Mouse (Mus musculus) intestine, postnatal 0 days (tissue): ENCODE measurements around the gene Leng9. TPM values are rescaled to one million over a fixed set of nuclear protein-coding genes. Genes with fewer than 3 reads are reported as not detected.

Experiments used
- ATAC-seq: fragments of 200-750 bp; cut with Nextera tagmentation; 2 replicates; pipeline ENCODE4 v1.8.0; 2017; ENCODE audit warnings: mild to moderate bottlenecking, moderate TSS enrichment, moderate library complexity
- H3K27ac ChIP-seq: fragments of 300-500 bp; sonication (generic); 2 replicates; pipeline ENCODE4 v1.5.1; 2014; ENCODE audit warnings: mild to moderate bottlenecking, low read depth, low read length, moderate library complexity
- H3K27me3 ChIP-seq: fragments of 300-500 bp; sonication (generic); replicated peaks from 2 replicates; pipeline ENCODE4 v1.6.1; 2014; ENCODE audit warnings: low read length, mixed read lengths; ENCODE audit not compliant: control insufficient read depth, insufficient read depth
- H3K36me3 ChIP-seq: fragments of 300-500 bp; sonication (generic); 2 replicates; pipeline ENCODE4 v1.6.1; 2014; ENCODE audit warnings: mild to moderate bottlenecking, moderate library complexity; ENCODE audit not compliant: control insufficient read depth, insufficient read depth
- H3K4me1 ChIP-seq: fragments of 300-500 bp; sonication (generic); replicated peaks from 2 replicates; pipeline ENCODE4 v1.6.1; 2014; ENCODE audit warnings: antibody characterized with exemption, low read length, mixed read lengths; ENCODE audit not compliant: control insufficient read depth, insufficient read depth
- H3K4me2 ChIP-seq: fragments of 300-500 bp; sonication (generic); replicated peaks from 2 replicates; pipeline ENCODE4 v1.6.1; 2014; ENCODE audit warnings: low read depth, mild to moderate bottlenecking, moderate library complexity
- H3K4me3 ChIP-seq: fragments of 300-500 bp; sonication (generic); 2 replicates; pipeline ENCODE4 v1.5.1; 2014; ENCODE audit warnings: low read depth, low read length
- H3K9ac ChIP-seq: fragments of 300-500 bp; sonication (generic); 2 replicates; pipeline ENCODE4 v1.6.1; 2014; ENCODE audit warnings: mild to moderate bottlenecking, low read depth, low read length
- H3K9me3 ChIP-seq: fragments of 300-500 bp; sonication (generic); 2 replicates; pipeline ENCODE4 v1.6.1; 2016; ENCODE audit warnings: mixed run types; ENCODE audit not compliant: control insufficient read depth
- CTCF ChIP-seq: sonication (generic); IDR thresholded peaks from 2 replicates; pipeline ENCODE4 v1.5.1; 2016; ENCODE audit warnings: low read depth, mild to moderate bottlenecking, control low read depth, antibody characterized with exemption, moderate library complexity
- WGBS: fragments of 180-500 bp; shearing (Covaris S2); extraction: QIAGEN DNeasy Blood & Tissue Kit; methylation state at CpG from one replicate; pipeline ENCODE4 v1.1.7; 2014; 5-methylcytosine and 5-hydroxymethylcytosine counted together
- polyA plus RNA-seq: library from polyadenylated mRNA; unstranded; fragments of >200 nt; fragmentation: Nextera tagmentation; extraction: Ambion mirVana; gene quantifications from 2 replicates; pipeline ENCODE4 v1.2.1, GENCODE M21; 2015

Leng9 gene
- polyA plus RNA-seq, 1 experiment from 2014 or later = 14.1 TPM

- Histone ChIP-seq H3K27ac (no peak overlapping the region), H3K27me3 (no peaks in the 10 kb centered on the region), H3K4me3 (no peak overlapping the region), H3K9ac (no peak overlapping the region), H3K4me1 (no peaks in the 10 kb centered on the region), H3K4me2 (no peak overlapping the region), H3K36me3 (no peaks in the 10 kb centered on the region), H3K9me3 (no peaks in the 10 kb centered on the region)
- WGBS = 49% methylated on average over 6 of the region's 6 CpGs
- ATAC-seq = no peak
- TF ChIP-seq CTCF = no peak
These were observed 21.3 kb downstream of the Leng9 start for GRCm38 (mm10) chr7:4128860-4129259.

GRCm38 (mm10) chr7:4127894-4128293, 22.3 kb downstream of the Leng9 start:
- H3K9me3 ChIP-seq = no peaks in the 10 kb centered on the region
- no peak overlapping the region for H3K4me2 ChIP-seq
- no peak overlapping the region for H3K9ac ChIP-seq
- no peak for ATAC-seq
- no peak for TF ChIP-seq CTCF
- no peaks in the 10 kb centered on the region for H3K36me3 ChIP-seq
- no peaks in the 10 kb centered on the region for H3K4me1 ChIP-seq
- WGBS = 94% methylated on average over 4 of the region's 4 CpGs
- no peak overlapping the region for H3K27ac ChIP-seq
- no peaks in the 10 kb centered on the region for H3K27me3 ChIP-seq
- no peak overlapping the region for H3K4me3 ChIP-seq

- no peak for TF ChIP-seq CTCF
- Histone ChIP-seq H3K4me2 (no peak overlapping the region), H3K36me3 (no peaks in the 10 kb centered on the region), H3K9me3 (no peaks in the 10 kb centered on the region), H3K27ac (no peak overlapping the region), H3K4me3 (no peak overlapping the region), H3K4me1 (no peaks in the 10 kb centered on the region), H3K9ac (no peak overlapping the region), H3K27me3 (no peaks in the 10 kb centered on the region)
- 82% methylated on average over 11 of the region's 11 CpGs for WGBS
- no peak for ATAC-seq
These were observed 23.0 kb downstream of the Leng9 start for GRCm38 (mm10) chr7:4126992-4127785.

GRCm38 (mm10) chr7:4125306-4125705, 24.9 kb downstream of the Leng9 start:
- WGBS = 21% methylated on average over 9 of the region's 9 CpGs
- no peak for ATAC-seq
- no peaks in the 10 kb centered on the region for H3K9me3 ChIP-seq
- no peak overlapping the region for H3K27ac ChIP-seq
- peak; percentile 30; the same call in 1 of the 2 replicates for TF ChIP-seq CTCF
- H3K4me2 ChIP-seq = no peak overlapping the region
- H3K36me3 ChIP-seq = no peaks in the 10 kb centered on the region
- H3K27me3 ChIP-seq = no peaks in the 10 kb centered on the region
- H3K9ac ChIP-seq = no peak overlapping the region
- no peak overlapping the region for H3K4me3 ChIP-seq
- H3K4me1 ChIP-seq = no peaks in the 10 kb centered on the region

- Histone ChIP-seq H3K4me1 (no peaks in the 10 kb centered on the region), H3K4me3 (no peak overlapping the region), H3K9ac (no peak overlapping the region), H3K4me2 (no peak overlapping the region), H3K36me3 (no peaks in the 10 kb centered on the region), H3K9me3 (no peaks in the 10 kb centered on the region), H3K27ac (no peak overlapping the region; the same call in 1 of the 2 replicates), H3K27me3 (peaks cover 2% of the 10 kb centered on the region)
- no peak for ATAC-seq
- TF ChIP-seq CTCF = no peak
- 32% methylated on average over 5 of the region's 5 CpGs for WGBS
These were observed 25.3 kb downstream of the Leng9 start for GRCm38 (mm10) chr7:4124856-4125255.

GRCm38 (mm10) chr7:4124315-4124759, 25.8 kb downstream of the Leng9 start:
- H3K9me3 ChIP-seq = no peaks in the 10 kb centered on the region
- H3K9ac ChIP-seq = no peak overlapping the region
- no peaks in the 10 kb centered on the region for H3K36me3 ChIP-seq
- no peak overlapping the region for H3K4me3 ChIP-seq
- ATAC-seq = peak; percentile 43; the same call in 1 of the 2 replicates
- WGBS = 4% methylated on average over 10 of the region's 10 CpGs
- H3K4me2 ChIP-seq = no peak overlapping the region
- no peak overlapping the region for H3K27ac ChIP-seq
- H3K27me3 ChIP-seq = peaks cover 7% of the 10 kb centered on the region
- no peaks in the 10 kb centered on the region; the same call in 1 of the 2 replicates for H3K4me1 ChIP-seq
- TF ChIP-seq CTCF = peak; percentile 52
